Mouse (Mus musculus) hindbrain, postnatal 0 days (tissue): Measurements from ENCODE around the gene Rfc5. TPM values are rescaled to one million over a fixed set of nuclear protein-coding genes. Genes with fewer than 3 reads are reported as not detected.

ENCODE experiments used
- ATAC-seq: fragments of 200-750 bp; cut with Nextera tagmentation; 2 replicates; pipeline ENCODE4 v1.8.0; 2017; ENCODE audit warnings: mild to moderate bottlenecking, moderate TSS enrichment, moderate library complexity
- DNase-seq: peaks from one replicate; pipeline ENCODE4 v3.0.0-alpha.2; 2015; ENCODE audit warnings: low spot score
- H3K27ac ChIP-seq: fragments of 300-500 bp; sonication (generic); 2 replicates; pipeline ENCODE4 v1.5.1; 2014; ENCODE audit warnings: mild to moderate bottlenecking
- H3K27me3 ChIP-seq: fragments of 300-500 bp; sonication (generic); 2 replicates; pipeline ENCODE4 v1.6.1; 2014; ENCODE audit warnings: low read length, mixed read lengths; ENCODE audit not compliant: insufficient read depth
- H3K36me3 ChIP-seq: fragments of 300-500 bp; sonication (generic); 2 replicates; pipeline ENCODE4 v1.6.1; 2014; ENCODE audit warnings: low read length, mixed read lengths; ENCODE audit not compliant: insufficient read depth
- H3K4me1 ChIP-seq: fragments of 300-500 bp; sonication (generic); 2 replicates; pipeline ENCODE4 v1.6.1; 2014; ENCODE audit warnings: antibody characterized with exemption, low read length, mixed read lengths; ENCODE audit not compliant: insufficient read depth
- H3K4me2 ChIP-seq: fragments of 300-500 bp; sonication (generic); 2 replicates; pipeline ENCODE4 v1.6.1; 2014; ENCODE audit warnings: low read depth, mild to moderate bottlenecking, low read length, moderate library complexity, mixed read lengths
- H3K4me3 ChIP-seq: fragments of 300-500 bp; sonication (generic); 2 replicates; pipeline ENCODE4 v1.5.1; 2014; ENCODE audit warnings: low read length
- H3K9ac ChIP-seq: fragments of 300-500 bp; sonication (generic); replicated peaks from 2 replicates; pipeline ENCODE4 v1.6.1; 2014; ENCODE audit warnings: mild to moderate bottlenecking, low read length, moderate library complexity, mixed read lengths
- H3K9me3 ChIP-seq: fragments of 300-500 bp; sonication (generic); 2 replicates; pipeline ENCODE4 v1.6.1; 2016; ENCODE audit warnings: low read length, mixed read lengths
- CTCF ChIP-seq: IDR thresholded peaks from 2 replicates; pipeline ENCODE4 v1.5.1; 2016; ENCODE audit warnings: antibody characterized with exemption, control low read depth, low read depth
- WGBS: fragments of 180-500 bp; shearing (Covaris S2); extraction: QIAGEN DNeasy Blood & Tissue Kit; methylation state at CpG from one replicate; pipeline ENCODE4 v1.1.7; 2014; 5-methylcytosine and 5-hydroxymethylcytosine counted together
- polyA plus RNA-seq: library from polyadenylated mRNA; unstranded; fragments of >200 nt; fragmentation: Nextera tagmentation; extraction: Ambion mirVana; gene quantifications from 2 replicates; pipeline ENCODE4 v1.2.1, GENCODE M21; 2015
- total RNA-seq: library from RNA; depleted of rRNA; stranded (reverse); fragments of >200 nt; gene quantifications from 2 replicates; pipeline ENCODE4 v1.2.3, GENCODE M21; 2014; rRNA removed

The Rfc5 gene
- total and polyA plus RNA-seq, 2 experiments from 2014 or later: 16.6 to 26.5 TPM

DNA sequence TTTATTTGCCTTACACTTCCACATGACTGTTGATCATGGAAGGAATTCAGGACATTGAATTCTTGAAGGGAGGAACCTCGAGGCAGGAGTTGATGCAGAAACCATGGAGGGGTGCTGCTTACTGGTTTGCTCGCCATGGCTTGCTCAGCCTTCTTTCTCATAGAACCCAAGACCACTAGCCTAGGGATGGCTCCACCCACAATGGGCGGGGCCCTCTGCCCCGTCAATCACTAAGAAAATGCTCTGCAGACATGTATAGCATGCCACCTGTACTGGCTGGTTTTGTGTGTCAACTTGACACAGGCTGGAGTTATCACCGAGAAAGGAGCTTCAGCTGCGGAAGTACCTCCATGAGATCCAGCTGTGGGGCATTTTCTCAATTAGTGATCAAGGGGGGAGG, 48.8 kb downstream of the Rfc5 start:
- no peak for TF ChIP-seq CTCF
- no peaks in the 10 kb centered on the region for H3K27me3 ChIP-seq
- H3K4me3 ChIP-seq: no peak overlapping the region
- no peak overlapping the region for H3K9ac ChIP-seq
- H3K4me2 ChIP-seq: no peak overlapping the region
- ATAC-seq (no peak), DNase-seq (no peak)
- H3K36me3 ChIP-seq: no peaks in the 10 kb centered on the region
- no peak overlapping the region for H3K27ac ChIP-seq
- H3K4me1 ChIP-seq: no peaks in the 10 kb centered on the region
- 86% methylated on average over 6 of the region's 6 CpGs for WGBS
- H3K9me3 ChIP-seq: no peaks in the 10 kb centered on the region

DNA sequence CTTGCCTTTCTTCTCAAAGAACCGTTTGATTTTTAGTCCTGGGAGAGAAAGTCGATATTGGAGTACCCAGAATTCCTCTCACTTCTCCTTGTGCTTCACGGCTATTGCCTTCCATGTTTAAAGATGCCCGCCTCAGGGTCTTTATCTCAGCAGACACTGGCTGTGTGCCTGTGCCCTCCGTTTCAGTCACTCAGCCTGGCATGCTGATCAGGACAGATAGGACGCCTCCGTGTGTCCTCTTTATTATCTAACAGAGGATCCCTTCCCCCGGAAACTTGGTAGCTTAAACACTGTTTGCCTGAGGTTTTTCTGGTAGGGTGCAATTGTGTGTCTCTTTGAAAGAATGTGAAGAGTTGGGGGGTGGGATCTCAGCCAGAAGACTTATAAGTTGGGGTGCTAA, 50.3 kb downstream of the Rfc5 start:
- ATAC-seq: no peak
- 77% methylated on average over 8 of the region's 8 CpGs for WGBS

GRCm38 (mm10) chr5:117337999-117338398, 50.8 kb downstream of the Rfc5 start:
- Histone ChIP-seq H3K9me3 (no peaks in the 10 kb centered on the region), H3K36me3 (no peaks in the 10 kb centered on the region), H3K27me3 (no peaks in the 10 kb centered on the region), H3K4me3 (no peak overlapping the region), H3K9ac (no peak overlapping the region), H3K4me2 (no peak overlapping the region), H3K4me1 (no peaks in the 10 kb centered on the region), H3K27ac (no peak overlapping the region)
- DNase-seq: no peak
- no peak for ATAC-seq
- 89% methylated on average over 10 of the region's 10 CpGs for WGBS
- TF ChIP-seq CTCF: no peak

More for the DNA sequence above, 50.3 kb downstream of the Rfc5 start:
- no peaks in the 10 kb centered on the region for H3K4me1 ChIP-seq
- no peak overlapping the region for H3K9ac ChIP-seq
- no peaks in the 10 kb centered on the region for H3K36me3 ChIP-seq
- TF ChIP-seq CTCF: no peak
- no peak overlapping the region for H3K4me2 ChIP-seq
- H3K4me3 ChIP-seq: no peak overlapping the region
- H3K9me3 ChIP-seq: no peaks in the 10 kb centered on the region
- H3K27ac ChIP-seq: no peak overlapping the region
- no peaks in the 10 kb centered on the region for H3K27me3 ChIP-seq
- DNase-seq: no peak

GRCm38 (mm10) chr5:117330457-117330856, 58.4 kb downstream of the Rfc5 start:
- H3K4me1 ChIP-seq: no peaks in the 10 kb centered on the region
- 90% methylated on average over 7 of the region's 7 CpGs for WGBS
- no peaks in the 10 kb centered on the region for H3K27me3 ChIP-seq
- H3K27ac ChIP-seq: no peak overlapping the region
- DNase-seq: no peak
- H3K4me3 ChIP-seq: no peak overlapping the region
- no peaks in the 10 kb centered on the region for H3K36me3 ChIP-seq
- H3K9ac ChIP-seq: no peak overlapping the region
- H3K4me2 ChIP-seq: no peak overlapping the region
- no peak for ATAC-seq
- no peak for TF ChIP-seq CTCF
- H3K9me3 ChIP-seq: no peaks in the 10 kb centered on the region

Other genes with a start within 250 kb of the Rfc5 start
- gene Pebp1, start 101.4 kb downstream of the Rfc5 start, total RNA-seq: 1,096 and 1,413 TPM in 2 replicates
- gene Pebp1, start 101.4 kb downstream of the Rfc5 start, polyA plus RNA-seq: 1,008 and 1,032 TPM in 2 replicates
- gene Vsig10, start 70.0 kb downstream of the Rfc5 start, total RNA-seq: 3.3 and 4.6 TPM in 2 replicates
- gene Vsig10, start 70.0 kb downstream of the Rfc5 start, polyA plus RNA-seq: 3.4 and 4.7 TPM in 2 replicates
- 412 and 421 TPM in 2 replicates for gene Wsb2, start 31.7 kb downstream of the Rfc5 start, total RNA-seq
- gene Wsb2, start 31.7 kb downstream of the Rfc5 start, polyA plus RNA-seq: 296 and 321 TPM in 2 replicates
- gene Ksr2, start 25.0 kb upstream of the Rfc5 start, total RNA-seq: 10.7 and 12.6 TPM in 2 replicates
- 6.1 and 6.3 TPM in 2 replicates for gene Ksr2, start 25.0 kb upstream of the Rfc5 start, polyA plus RNA-seq